Comparison of ENCODE assay signal across 29 mouse cellular contexts in the genomic region with DNA sequence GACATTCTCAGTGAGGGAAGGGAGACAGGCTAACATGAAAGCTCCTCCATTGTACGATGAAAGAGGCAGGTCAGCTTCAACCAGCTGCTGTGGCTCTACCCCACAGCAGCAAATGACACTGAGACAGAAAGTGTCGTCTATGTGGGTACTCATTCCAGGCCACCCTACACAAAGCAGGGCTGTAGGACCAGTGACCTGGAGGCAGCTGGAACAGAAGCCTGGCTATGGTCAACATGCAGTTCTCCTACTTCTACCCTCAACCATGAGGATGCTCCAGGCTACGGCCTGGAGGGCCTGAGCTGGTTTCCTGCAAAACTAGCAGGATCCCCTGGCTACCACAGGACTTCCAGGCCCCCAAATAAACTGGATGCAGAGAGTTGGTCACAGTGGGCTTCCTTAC. TPM values are rescaled to one million over a fixed set of nuclear protein-coding genes. Genes with fewer than 3 reads are reported as not detected.
DNase-seq lines count a peak whose midpoint lies in the region; ATAC-seq and TF ChIP-seq lines count a peak whose summit lies in the region.
"Had no signal": no experiment of that assay in that cellular context is flagged by ENCODE, and none has a peak within 500 bp of the region (broad histone marks: within the 10 kb centered on the region; RNA-seq: fewer than 3 reads in every experiment).

No protein-coding gene starts in this region.

- 0 out of 2 replicates have a peak overlapping the region, but pooled peaks have one; percentile 4 for H3K27ac ChIP-seq in forebrain, embryonic 12.5 days
- H3K27ac ChIP-seq in forebrain, embryonic 11.5 days (ENCODE audit: low read depth, low read length) = no peak overlapping the region
- peak overlapping the region; percentile 93 for H3K27ac ChIP-seq in liver, embryonic 11.5 days (ENCODE audit: low read depth, low read length)
- peak overlapping the region; percentile 97 for H3K27ac ChIP-seq in liver, embryonic 16.5 days (ENCODE audit: low read length)
- H3K27ac ChIP-seq in left cerebral cortex, adult 2 months = no peak overlapping the region
- H3K27ac ChIP-seq: gastrocnemius, adult 2 months; hindbrain, embryonic 14.5 days; limb, embryonic 15.5 days; neural tube, embryonic 15.5 days had no signal

- intact Hi-C loops in left cerebral cortex, adult 2 months (cut with DNase I) = no loop called here

- no peak for TF ChIP-seq CTCF in left cerebral cortex, adult 2 months (IDR thresholded peaks at IDR 0.05)

- H3K36me3 ChIP-seq in forebrain, embryonic 12.5 days (replicated peaks) = peaks cover 40% of the 10 kb centered on the region
- H3K36me3 ChIP-seq in forebrain, embryonic 11.5 days (ENCODE audit: control insufficient read depth, insufficient read depth, low read length) = no peaks in the 10 kb centered on the region
- peaks cover 3% of the 10 kb centered on the region; the same call in 1 of the 2 replicates for H3K36me3 ChIP-seq in liver, embryonic 11.5 days (ENCODE audit: control insufficient read depth, insufficient read depth, low read length)
- peaks cover 93% of the 10 kb centered on the region for H3K36me3 ChIP-seq in erythroblast, embryonic 14.5 days (ENCODE audit: control insufficient read depth)
- peaks cover 12% of the 10 kb centered on the region for H3K36me3 ChIP-seq in liver, embryonic 16.5 days (ENCODE audit: control insufficient read depth, insufficient read depth)

- no peak for DNase-seq in forebrain, embryonic 11.5 days (ENCODE audit: low spot score)
- DNase-seq in liver, embryonic 11.5 days (ENCODE audit: low spot score) = no peak
- DNase-seq in liver = no peak
- no peak for DNase-seq in embryo, embryonic 10 days (ENCODE audit: low spot score)
- DNase-seq in left cerebral cortex, adult 2 months (ENCODE audit: extremely low spot score in 1 of 2, low spot score in 2 of 2) = no peak
- DNase-seq: adrenal gland, postnatal 25 days; cerebellum, adult 11-12 months; cerebellum, postnatal 36 days; gastrocnemius, adult 2 months; kidney, adult 8-10 months; kidney, postnatal 36 days; lung, postnatal 10 days; right cerebral cortex, postnatal 14 days; thymus, adult 2 months had no signal

- no peak overlapping the region for H3K4me2 ChIP-seq in forebrain, embryonic 12.5 days
- no peak overlapping the region for H3K4me2 ChIP-seq in forebrain, embryonic 11.5 days (ENCODE audit: low read depth, low read length, severe bottlenecking)
- H3K4me2 ChIP-seq in liver, embryonic 11.5 days = peak overlapping the region; percentile 44
- peak overlapping the region; percentile 44 for H3K4me2 ChIP-seq in liver, embryonic 16.5 days (ENCODE audit: low read depth, low read length)
- H3K4me2 ChIP-seq: hindbrain, embryonic 14.5 days; limb, embryonic 15.5 days; neural tube, embryonic 15.5 days had no signal

- H3K4me1 ChIP-seq in forebrain, embryonic 12.5 days = no peaks in the 10 kb centered on the region
- H3K4me1 ChIP-seq in forebrain, embryonic 11.5 days (replicated peaks; ENCODE audit: control insufficient read depth, insufficient read depth, low read length) = no peaks in the 10 kb centered on the region
- peaks cover 23% of the 10 kb centered on the region for H3K4me1 ChIP-seq in liver, embryonic 11.5 days (replicated peaks; ENCODE audit: control insufficient read depth, insufficient read depth, low read length)
- H3K4me1 ChIP-seq in erythroblast, embryonic 14.5 days (ENCODE audit: control insufficient read depth) = peaks cover 94% of the 10 kb centered on the region
- peaks cover 59% of the 10 kb centered on the region for H3K4me1 ChIP-seq in liver, embryonic 16.5 days (ENCODE audit: control insufficient read depth, low read depth, low read length)
- H3K4me1 ChIP-seq: limb, embryonic 15.5 days; neural tube, embryonic 15.5 days had no signal

- WGBS in forebrain, embryonic 12.5 days = 85% methylated on average over 3 of the region's 3 CpGs
- 85% methylated on average over 3 of the region's 3 CpGs for WGBS in forebrain, embryonic 11.5 days
- WGBS in liver, embryonic 11.5 days = 67% methylated on average over 3 of the region's 3 CpGs
- 40% methylated on average over 3 of the region's 3 CpGs for WGBS in liver, embryonic 16.5 days (ENCODE audit: insufficient replicate concordance)

- no peak for ATAC-seq in forebrain, embryonic 12.5 days (ENCODE audit: low FRiP score)
- ATAC-seq in forebrain, embryonic 11.5 days (replicated peaks; ENCODE audit: low FRiP score) = no peak
- no peak; the same call in 1 of the 2 replicates for ATAC-seq in liver, embryonic 11.5 days (replicated peaks; ENCODE audit: low FRiP score)
- ATAC-seq in liver, embryonic 16.5 days (ENCODE audit: low read depth) = no peak; the same call in 1 of the 2 replicates
- ATAC-seq: activated CD4-positive, CD25-positive, alpha-beta regulatory T cell, adult 4 months; CD4-positive, CD25-positive, alpha-beta regulatory T cell, adult 4 months; midbrain, embryonic 16.5 days had no signal

- no peak overlapping the region for H3K4me3 ChIP-seq in forebrain, embryonic 12.5 days (replicated peaks)
- H3K4me3 ChIP-seq in forebrain, embryonic 11.5 days (ENCODE audit: low read depth, low read length) = no peak overlapping the region
- no peak overlapping the region for H3K4me3 ChIP-seq in liver, embryonic 11.5 days (ENCODE audit: low read depth, low read length)
- H3K4me3 ChIP-seq in erythroblast, embryonic 14.5 days (replicated peaks) = peak overlapping the region; percentile 36
- H3K4me3 ChIP-seq in liver, embryonic 16.5 days (ENCODE audit: low read depth, low read length) = peak overlapping the region; percentile 2; the same call in 1 of the 2 replicates
- no peak overlapping the region for H3K4me3 ChIP-seq in left cerebral cortex, adult 2 months
- H3K4me3 ChIP-seq: gastrocnemius, adult 2 months; limb, embryonic 15.5 days; neural tube, embryonic 15.5 days had no signal

- no peaks in the 10 kb centered on the region for H3K9me3 ChIP-seq in forebrain, embryonic 12.5 days
- H3K9me3 ChIP-seq in forebrain, embryonic 11.5 days (ENCODE audit: control insufficient read depth, low read length) = no peaks in the 10 kb centered on the region
- no peaks in the 10 kb centered on the region for H3K9me3 ChIP-seq in liver, embryonic 11.5 days (ENCODE audit: control insufficient read depth, low read length)
- H3K9me3 ChIP-seq in erythroblast, embryonic 14.5 days (ENCODE audit: control insufficient read depth, low read length) = no peaks in the 10 kb centered on the region
- H3K9me3 ChIP-seq in liver, embryonic 16.5 days (replicated peaks; ENCODE audit: control insufficient read depth, low read length) = no peaks in the 10 kb centered on the region
- H3K9me3 ChIP-seq: limb, embryonic 15.5 days; neural tube, embryonic 15.5 days had no signal

- H3K27me3 ChIP-seq in forebrain, embryonic 12.5 days = no peaks in the 10 kb centered on the region
- H3K27me3 ChIP-seq in forebrain, embryonic 11.5 days (ENCODE audit: control insufficient read depth, insufficient read depth, low read length) = no peaks in the 10 kb centered on the region
- H3K27me3 ChIP-seq in liver, embryonic 11.5 days (replicated peaks; ENCODE audit: control insufficient read depth, insufficient read depth, low read length) = no peaks in the 10 kb centered on the region
- H3K27me3 ChIP-seq in erythroblast, embryonic 14.5 days (ENCODE audit: control insufficient read depth) = no peaks in the 10 kb centered on the region
- no peaks in the 10 kb centered on the region for H3K27me3 ChIP-seq in liver, embryonic 16.5 days (ENCODE audit: control insufficient read depth, insufficient read depth, low read depth, low read length)
- H3K27me3 ChIP-seq: limb, embryonic 15.5 days; neural tube, embryonic 15.5 days had no signal

- H3K9ac ChIP-seq in forebrain, embryonic 12.5 days = no peak overlapping the region
- H3K9ac ChIP-seq in forebrain, embryonic 11.5 days (ENCODE audit: low read length) = no peak overlapping the region
- peak overlapping the region; percentile 41 for H3K9ac ChIP-seq in liver, embryonic 11.5 days (ENCODE audit: low read depth, low read length)
- H3K9ac ChIP-seq in liver, embryonic 16.5 days (ENCODE audit: low read depth, low read length) = peak overlapping the region; percentile 69
- H3K9ac ChIP-seq: limb, embryonic 15.5 days; neural tube, embryonic 15.5 days had no signal

RNA-seq across cellular contexts. Expression of gene Nprl3, which starts 10.9 kb away (rescaled TPM):
- 50.2 and 50.9 TPM in 2 replicates for polyA plus RNA-seq in forebrain, embryonic 12.5 days (2016; fragmentation: Nextera tagmentation; extraction: Ambion mirVana)
- 41.6 and 44.5 TPM in 2 replicates for polyA plus RNA-seq in forebrain, embryonic 11.5 days (2014; fragmentation: Nextera tagmentation; extraction: Ambion mirVana)
- 31.0 and 38.1 TPM in 2 replicates for polyA plus RNA-seq in liver, embryonic 11.5 days (2014; fragmentation: Nextera tagmentation; extraction: Ambion mirVana)
- 4.8 and 5.8 TPM in 2 replicates for polyA plus RNA-seq in erythroblast, embryonic 14.5 days (2012)
- 30.8 and 31.5 TPM in 2 replicates for polyA plus RNA-seq in liver, embryonic 16.5 days (2015; fragmentation: Nextera tagmentation; extraction: Ambion mirVana)
- 10 to 100 TPM; 45.2 to 52.2 TPM for total RNA-seq in left cerebral cortex, adult 2 months (2021)

RNA-seq across cellular contexts. Expression of gene Hba-x, which starts 19.6 kb away (rescaled TPM):
- polyA plus RNA-seq in forebrain, embryonic 12.5 days (2016; fragmentation: Nextera tagmentation; extraction: Ambion mirVana) = 1,147 and 1,607 TPM in 2 replicates
- polyA plus RNA-seq in forebrain, embryonic 11.5 days (2014; fragmentation: Nextera tagmentation; extraction: Ambion mirVana) = 3,449 and 3,516 TPM in 2 replicates
- polyA plus RNA-seq in liver, embryonic 11.5 days (2014; fragmentation: Nextera tagmentation; extraction: Ambion mirVana) = 4,144 and 4,673 TPM in 2 replicates
- 158 and 188 TPM in 2 replicates for polyA plus RNA-seq in erythroblast, embryonic 14.5 days (2012)
- polyA plus RNA-seq in liver, embryonic 16.5 days (2015; fragmentation: Nextera tagmentation; extraction: Ambion mirVana) = 43.7 and 47.4 TPM in 2 replicates
- total RNA-seq in left cerebral cortex, adult 2 months (2021) = not detected
- total RNA-seq: adrenal gland, postnatal 25 days; ES-E14; gastrocnemius, adult 2 months; granulocyte monocyte progenitor cell, adult 5-6 weeks; layer of hippocampus, postnatal 25 days; left cerebral cortex, postnatal 25 days; megakaryocyte, adult 5-6 weeks had no signal
- polyA plus RNA-seq: activated CD4-positive, CD25-positive, alpha-beta regulatory T cell, adult 4 months; CD4-positive, CD25-positive, alpha-beta regulatory T cell, adult 4 months had no signal

RNA-seq across cellular contexts. Expression of gene Hba-a1, which starts 26.7 kb away (rescaled TPM):
- 2,326 and 2,947 TPM in 2 replicates for polyA plus RNA-seq in forebrain, embryonic 12.5 days (2016; fragmentation: Nextera tagmentation; extraction: Ambion mirVana)
- 3,025 and 3,069 TPM in 2 replicates for polyA plus RNA-seq in forebrain, embryonic 11.5 days (2014; fragmentation: Nextera tagmentation; extraction: Ambion mirVana)
- polyA plus RNA-seq in liver, embryonic 11.5 days (2014; fragmentation: Nextera tagmentation; extraction: Ambion mirVana) = 12,698 and 12,741 TPM in 2 replicates
- polyA plus RNA-seq in erythroblast, embryonic 14.5 days (2012) = 387,305 and 409,151 TPM in 2 replicates
- polyA plus RNA-seq in liver, embryonic 16.5 days (2015; fragmentation: Nextera tagmentation; extraction: Ambion mirVana) = 72,809 and 72,929 TPM in 2 replicates
- total RNA-seq in left cerebral cortex, adult 2 months (2021) = 100 to 1,000 TPM; 247 to 343 TPM
- total RNA-seq: ES-E14 had no signal

RNA-seq across cellular contexts. Expression of gene Hbq1b, which starts 30.2 kb away (rescaled TPM):
- polyA plus RNA-seq in forebrain, embryonic 12.5 days (2016; fragmentation: Nextera tagmentation; extraction: Ambion mirVana) = 2.4 TPM in 2 replicates
- polyA plus RNA-seq in forebrain, embryonic 11.5 days (2014; fragmentation: Nextera tagmentation; extraction: Ambion mirVana) = 5.8 and 6.3 TPM in 2 replicates
- 43.6 and 45.8 TPM in 2 replicates for polyA plus RNA-seq in liver, embryonic 11.5 days (2014; fragmentation: Nextera tagmentation; extraction: Ambion mirVana)
- polyA plus RNA-seq in erythroblast, embryonic 14.5 days (2012) = 7.5 and 8.6 TPM in 2 replicates
- polyA plus RNA-seq in liver, embryonic 16.5 days (2015; fragmentation: Nextera tagmentation; extraction: Ambion mirVana) = 158 and 159 TPM in 2 replicates
- not detected for total RNA-seq in left cerebral cortex, adult 2 months (2021)
- total RNA-seq: gastrocnemius, adult 2 months; granulocyte monocyte progenitor cell, adult 5-6 weeks; megakaryocyte, adult 5-6 weeks had no signal
- polyA plus RNA-seq: activated CD4-positive, CD25-positive, alpha-beta regulatory T cell, adult 4 months; CD4-positive, CD25-positive, alpha-beta regulatory T cell, adult 4 months; urinary bladder, adult 2 months had no signal

RNA-seq across cellular contexts. Expression of gene Mpg, which starts 30.3 kb away (rescaled TPM):
- polyA plus RNA-seq in forebrain, embryonic 12.5 days (2016; fragmentation: Nextera tagmentation; extraction: Ambion mirVana) = 25.0 and 29.3 TPM in 2 replicates
- 27.7 and 28.0 TPM in 2 replicates for polyA plus RNA-seq in forebrain, embryonic 11.5 days (2014; fragmentation: Nextera tagmentation; extraction: Ambion mirVana)
- 29.6 and 30.8 TPM in 2 replicates for polyA plus RNA-seq in liver, embryonic 11.5 days (2014; fragmentation: Nextera tagmentation; extraction: Ambion mirVana)
- polyA plus RNA-seq in erythroblast, embryonic 14.5 days (2012) = 4.8 and 5.0 TPM in 2 replicates
- polyA plus RNA-seq in liver, embryonic 16.5 days (2015; fragmentation: Nextera tagmentation; extraction: Ambion mirVana) = 18.5 and 19.6 TPM in 2 replicates
- total RNA-seq in left cerebral cortex, adult 2 months (2021) = 10 to 100 TPM; 17.5 to 19.1 TPM

Comparison
In these comparisons a context has a peak if more than half of its experiments do, and no peak if none do; other contexts are left out.
1. H3K27ac ChIP-seq: peak in forebrain, embryonic 12.5 days (single experiment), liver, embryonic 11.5 days (single experiment) and liver, embryonic 16.5 days (single experiment); none in forebrain, embryonic 11.5 days (single experiment) and left cerebral cortex, adult 2 months (single experiment).
2. H3K4me3 ChIP-seq: peak in erythroblast, embryonic 14.5 days (single experiment) and liver, embryonic 16.5 days (single experiment); none in forebrain, embryonic 12.5 days (single experiment), forebrain, embryonic 11.5 days (single experiment), liver, embryonic 11.5 days (single experiment) and left cerebral cortex, adult 2 months (single experiment).
3. H3K4me2 ChIP-seq: peak in liver, embryonic 11.5 days (single experiment) and liver, embryonic 16.5 days (single experiment); none in forebrain, embryonic 12.5 days (single experiment) and forebrain, embryonic 11.5 days (single experiment).
4. H3K9ac ChIP-seq: peak in liver, embryonic 11.5 days (single experiment) and liver, embryonic 16.5 days (single experiment); none in forebrain, embryonic 12.5 days (single experiment) and forebrain, embryonic 11.5 days (single experiment).